Mouse (Mus musculus) gastrocnemius, postnatal 14 days (tissue): ENCODE measurements around the gene Nim1k. TPM values are rescaled to one million over a fixed set of nuclear protein-coding genes. Genes with fewer than 3 reads are reported as not detected.
"Not testable (repeated sequence)": the region's sequence is repeated elsewhere in the genome, so short reads cannot be mapped to it uniquely, and the experiment has no call there.

Experiments
- DNase-seq: peaks from one replicate; pipeline ENCODE4 v3.0.0; 2021; ENCODE audit warnings: mixed read lengths
- intact Hi-C: fragments of 180-260 bp; cut with DNase I; formaldehyde crosslinking; loops from one replicate; pipeline ENCODE4 v1.15.1; 2025; ENCODE audit warnings: low total_unique reads
- total RNA-seq, 2 experiments: library from RNA; stranded (reverse); gene quantifications; 2 replicates each; pipeline ENCODE4 v1.2.3; 2021

Nim1k gene
- total RNA-seq, 2 experiments from 2014 or later: 1.3 to 1.7 TPM

GRCm38 (mm10) chr13:119696496-119696895 is 59.2 kb downstream of the Nim1k start:
- DNase-seq: no peak
- intact Hi-C loops: no loop called here

GRCm38 (mm10) chr13:119695676-119696075 is 60.0 kb downstream of the Nim1k start:
- no peak for DNase-seq
- intact Hi-C loops: no loop called here

GRCm38 (mm10) chr13:119691958-119692357 is 63.7 kb downstream of the Nim1k start:
- DNase-seq, intact Hi-C loops: not testable (repeated sequence)

GRCm38 (mm10) chr13:119690876-119691620 is 64.6 kb downstream of the Nim1k start:
- intact Hi-C loops: no loop called here

GRCm38 (mm10) chr13:119690039-119690728 is 65.5 kb downstream of the Nim1k start, which contains the start of gene Hmgcs1:
TSS of gene Hmgcs1 (plus strand) at chr13:119690379.
- peak; percentile 99 for DNase-seq
- intact Hi-C loops: no loop called here

More at GRCm38 (mm10) chr13:119690876-119691620, 64.6 kb downstream of the Nim1k start:
- DNase-seq: no peak

- intact Hi-C loops: no loop called here
These were observed 66.0 kb downstream of the Nim1k start for GRCm38 (mm10) chr13:119689709-119690038.

GRCm38 (mm10) chr13:119684416-119685177 is 71.1 kb downstream of the Nim1k start:
- no peak for DNase-seq
- intact Hi-C loops: no loop called here

More at GRCm38 (mm10) chr13:119689709-119690038, 66.0 kb downstream of the Nim1k start:
- no peak for DNase-seq

GRCm38 (mm10) chr13:119681161-119681560 is 74.5 kb downstream of the Nim1k start:
- intact Hi-C loops: no loop called here
- DNase-seq: no peak

GRCm38 (mm10) chr13:119679721-119680120 is 76.0 kb downstream of the Nim1k start:
- no peak for DNase-seq
- intact Hi-C loops: no loop called here

- no peak for DNase-seq
- intact Hi-C loops: no loop called here
These were observed 76.9 kb downstream of the Nim1k start for GRCm38 (mm10) chr13:119678794-119679193.

GRCm38 (mm10) chr13:119661420-119661819 is 94.3 kb downstream of the Nim1k start:
- intact Hi-C loops, DNase-seq: not testable (repeated sequence)

Other genes with a start within 250 kb of the Nim1k start
- gene Ccl28, start 132.1 kb downstream of the Nim1k start, total RNA-seq: under 1 TPM; 0.16 to 0.27 TPM
- gene Hmgcs1, start 65.5 kb downstream of the Nim1k start, total RNA-seq: 10 to 100 TPM; 32.3 to 49.3 TPM
- gene Zfp131, start 35.0 kb upstream of the Nim1k start, total RNA-seq: 10 to 100 TPM; 13.7 to 15.6 TPM
- not detected for gene AF067063, start 74.3 kb upstream of the Nim1k start, total RNA-seq
- not detected for gene D13Ertd608e, start 80.1 kb upstream of the Nim1k start, total RNA-seq
- not detected for gene Tcstv1, start 138.9 kb upstream of the Nim1k start, total RNA-seq
- not detected for gene Gm21761, start 173.4 kb upstream of the Nim1k start, total RNA-seq
- gene B020031M17Rik, start 194.9 kb upstream of the Nim1k start, total RNA-seq: not detected